Mouse (Mus musculus) embryonic facial prominence, embryonic 11.5 days (tissue): ENCODE data around the gene Pkn2. TPM values are rescaled to one million over a fixed set of nuclear protein-coding genes. Genes with fewer than 3 reads are reported as not detected.

Source experiments
- ATAC-seq: fragments of 200-750 bp; cut with Nextera tagmentation; replicated peaks from 2 replicates; pipeline ENCODE4 v1.8.0; 2017; ENCODE audit warnings: low read depth; ENCODE audit not compliant: insufficient number of reproducible peaks, low FRiP score, low TSS enrichment
- DNase-seq: peaks from one replicate; pipeline ENCODE4 v3.0.0-alpha.2; 2015; ENCODE audit warnings: low spot score
- H3K27ac ChIP-seq: fragments of 300-500 bp; sonication (generic); replicated peaks from 2 replicates; pipeline ENCODE4 v1.5.1; 2014; ENCODE audit warnings: mild to moderate bottlenecking, low read depth, low read length, control low read depth
- H3K27me3 ChIP-seq: fragments of 300-500 bp; sonication (generic); 2 replicates; pipeline ENCODE4 v1.6.1; 2014; ENCODE audit warnings: mild to moderate bottlenecking, low read length, moderate library complexity, mixed read lengths; ENCODE audit not compliant: control insufficient read depth, insufficient read depth
- H3K36me3 ChIP-seq: fragments of 300-500 bp; sonication (generic); replicated peaks from 2 replicates; pipeline ENCODE4 v1.6.1; 2014; ENCODE audit warnings: low read depth, mild to moderate bottlenecking, low read length, moderate library complexity, mixed read lengths; ENCODE audit not compliant: control insufficient read depth, insufficient read depth
- H3K4me1 ChIP-seq: fragments of 300-500 bp; sonication (generic); 2 replicates; pipeline ENCODE4 v1.6.1; 2014; ENCODE audit warnings: low read length, mixed read lengths; ENCODE audit not compliant: control insufficient read depth, insufficient read depth
- H3K4me2 ChIP-seq: fragments of 300-500 bp; sonication (generic); 2 replicates; pipeline ENCODE4 v1.6.1; 2014; ENCODE audit warnings: low read depth, mild to moderate bottlenecking, control low read depth, low read length, moderate library complexity
- H3K4me3 ChIP-seq: fragments of 300-500 bp; sonication (generic); 2 replicates; pipeline ENCODE4 v1.5.1; 2014; ENCODE audit warnings: low read depth, low read length, control low read depth
- H3K9ac ChIP-seq: fragments of 300-500 bp; sonication (generic); replicated peaks from 2 replicates; pipeline ENCODE4 v1.6.1; 2014; ENCODE audit warnings: mild to moderate bottlenecking, control low read depth, low read length
- H3K9me3 ChIP-seq: fragments of 300-500 bp; sonication (generic); replicated peaks from 2 replicates; pipeline ENCODE4 v1.6.1; 2016; ENCODE audit warnings: mild to moderate bottlenecking, low read length, inconsistent platforms, mixed read lengths; ENCODE audit not compliant: control insufficient read depth
- WGBS: fragments of 180-500 bp; shearing (Covaris S2); extraction: QIAGEN DNeasy Blood & Tissue Kit; methylation state at CpG from one replicate; pipeline ENCODE4 v1.1.7; 2014; 5-methylcytosine and 5-hydroxymethylcytosine counted together
- polyA plus RNA-seq: library from polyadenylated mRNA; unstranded; fragments of >200 nt; fragmentation: Nextera tagmentation; extraction: Ambion mirVana; gene quantifications from 2 replicates; pipeline ENCODE4 v1.2.1, GENCODE M21; 2014

The Pkn2 gene
- polyA plus RNA-seq, 1 experiment from 2014 or later: 54.4 TPM

DNA sequence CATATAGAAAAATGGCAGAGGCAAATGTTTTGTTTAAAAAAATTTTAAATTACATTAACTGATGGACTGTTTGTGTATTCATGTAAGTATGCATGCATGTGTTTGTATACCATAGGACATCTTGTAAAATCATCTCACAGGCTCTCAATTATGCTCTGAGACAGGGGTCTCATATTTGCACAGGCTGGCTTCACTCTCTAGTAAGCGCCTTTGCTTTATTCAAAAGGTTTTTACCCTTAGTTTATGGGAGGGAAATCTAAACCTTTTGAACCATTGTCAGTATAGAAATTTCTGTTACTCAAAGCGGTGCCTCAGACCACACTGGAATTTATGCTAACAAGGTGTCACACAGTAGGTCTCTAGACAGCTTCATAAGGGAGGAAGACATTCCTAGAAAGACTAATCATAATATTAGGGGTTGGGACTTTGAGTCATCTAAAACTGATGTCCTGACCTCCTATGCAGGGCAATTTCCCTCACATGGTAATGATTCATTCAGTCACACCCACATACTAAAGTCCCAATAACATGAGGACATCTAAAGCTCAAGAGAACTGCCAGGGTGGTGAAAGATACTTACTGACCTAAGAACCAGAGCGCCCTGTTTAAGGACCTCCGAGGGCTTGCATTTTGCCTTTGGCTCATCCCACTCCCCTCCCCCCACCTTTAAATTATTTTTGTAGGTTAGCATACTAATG lies 55.2 kb downstream of the Pkn2 start:
- DNase-seq (no peak), ATAC-seq (no peak)
- Histone ChIP-seq H3K9ac (no peak overlapping the region), H3K36me3 (no peaks in the 10 kb centered on the region; the same call in 1 of the 2 replicates), H3K4me1 (no peaks in the 10 kb centered on the region), H3K4me3 (no peak overlapping the region), H3K27ac (no peak overlapping the region), H3K9me3 (no peaks in the 10 kb centered on the region), H3K27me3 (no peaks in the 10 kb centered on the region), H3K4me2 (no peak overlapping the region)
- 87% methylated on average over 4 of the region's 4 CpGs for WGBS

DNA sequence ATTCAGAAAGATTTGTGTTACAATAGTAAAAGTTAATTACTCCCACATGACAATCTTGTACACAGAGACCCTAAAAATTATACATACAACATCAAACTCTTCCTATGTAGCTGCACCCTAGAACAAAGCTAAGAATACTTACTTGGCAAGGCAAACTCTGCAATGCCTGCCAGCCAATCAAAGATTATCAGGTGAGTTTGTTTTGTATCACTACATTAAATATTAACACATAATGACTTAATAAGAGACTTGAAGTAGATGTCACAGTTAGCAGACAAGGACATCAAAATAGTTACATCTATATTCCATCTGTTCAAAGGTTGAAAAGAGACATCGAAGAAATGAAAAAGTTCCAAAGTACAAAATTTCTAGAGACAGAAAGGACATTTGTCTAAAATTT lies 58.2 kb downstream of the Pkn2 start:
- no peak overlapping the region for H3K9ac ChIP-seq
- H3K4me3 ChIP-seq: no peak overlapping the region
- no peaks in the 10 kb centered on the region for H3K9me3 ChIP-seq
- DNase-seq: no peak
- no peak for ATAC-seq
- no peak overlapping the region for H3K27ac ChIP-seq
- H3K4me1 ChIP-seq: no peaks in the 10 kb centered on the region
- WGBS: 100% methylated on average over 1 of the region's 1 CpGs
- no peak overlapping the region for H3K4me2 ChIP-seq
- H3K36me3 ChIP-seq: no peaks in the 10 kb centered on the region; the same call in 1 of the 2 replicates
- no peaks in the 10 kb centered on the region for H3K27me3 ChIP-seq

DNA sequence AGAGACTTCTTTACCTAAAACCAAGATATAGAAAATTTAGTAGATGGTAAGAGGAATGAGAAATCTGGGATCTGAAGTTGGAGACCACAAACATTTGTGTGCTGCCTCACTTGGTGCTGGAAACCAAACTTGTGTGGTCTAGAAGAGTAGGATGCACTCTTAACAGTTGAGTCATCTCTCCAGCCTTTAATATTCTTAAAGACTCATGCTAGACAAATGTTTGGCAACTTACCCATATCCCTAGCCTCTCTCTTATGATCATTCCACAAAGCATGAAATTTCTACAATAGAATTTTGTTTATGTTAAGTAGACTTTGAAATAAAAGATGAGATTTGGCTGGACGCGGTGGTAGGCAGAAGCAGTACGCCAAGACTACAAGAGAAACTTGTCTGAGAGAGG lies 64.3 kb downstream of the Pkn2 start:
- H3K9me3 ChIP-seq: no peaks in the 10 kb centered on the region
- H3K4me3 ChIP-seq: no peak overlapping the region
- WGBS: 91% methylated on average over 3 of the region's 3 CpGs

DNA sequence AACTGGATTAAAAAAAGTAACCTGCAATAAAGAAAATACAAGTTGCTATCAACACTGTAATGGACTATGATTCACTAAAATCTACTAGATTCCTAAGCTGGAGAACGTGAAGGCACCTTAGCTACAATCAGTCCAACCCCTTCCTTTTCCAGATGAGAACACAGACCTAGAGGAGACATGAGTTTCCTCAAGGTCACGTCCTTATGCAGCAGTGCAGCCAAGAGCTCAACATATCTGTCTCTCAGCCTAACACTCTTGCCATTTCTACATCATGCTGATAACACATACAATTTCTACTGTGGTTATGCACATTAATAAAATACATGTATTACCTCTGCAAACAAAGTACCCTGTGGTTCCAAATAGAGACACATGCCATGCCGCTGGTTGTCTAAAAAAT lies 70.2 kb downstream of the Pkn2 start:
- 92% methylated on average over 3 of the region's 3 CpGs for WGBS
- Histone ChIP-seq H3K27ac (no peak overlapping the region), H3K4me3 (no peak overlapping the region), H3K4me2 (no peak overlapping the region), H3K36me3 (no peaks in the 10 kb centered on the region; the same call in 1 of the 2 replicates), H3K9ac (no peak overlapping the region), H3K9me3 (no peaks in the 10 kb centered on the region), H3K27me3 (no peaks in the 10 kb centered on the region), H3K4me1 (no peaks in the 10 kb centered on the region)
- ATAC-seq (no peak), DNase-seq (no peak)

More for the DNA sequence above, 64.3 kb downstream of the Pkn2 start:
- no peak for ATAC-seq
- H3K27ac ChIP-seq: no peak overlapping the region
- H3K9ac ChIP-seq: no peak overlapping the region
- no peaks in the 10 kb centered on the region; the same call in 1 of the 2 replicates for H3K36me3 ChIP-seq
- no peaks in the 10 kb centered on the region for H3K4me1 ChIP-seq
- no peaks in the 10 kb centered on the region for H3K27me3 ChIP-seq
- H3K4me2 ChIP-seq: no peak overlapping the region
- no peak for DNase-seq

DNA sequence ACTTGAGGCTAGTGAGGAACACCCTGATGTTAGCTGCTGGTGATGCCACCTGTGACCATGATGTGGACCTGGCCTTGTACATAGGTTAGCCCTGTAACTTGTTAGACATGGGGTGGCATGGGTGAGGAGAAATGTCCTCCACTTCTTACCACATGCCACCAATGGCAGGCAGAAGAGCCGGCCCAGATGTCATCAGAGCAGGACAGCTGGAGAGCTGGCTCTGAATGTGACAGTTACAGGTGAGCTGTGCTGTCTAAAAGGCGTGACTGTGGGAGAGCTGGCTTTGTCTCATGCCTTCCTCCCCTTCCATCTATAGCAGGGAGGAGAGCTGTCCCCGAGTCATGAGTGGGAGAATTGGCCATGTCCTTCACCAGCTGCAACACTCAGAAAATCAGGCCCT lies 86.2 kb downstream of the Pkn2 start:
- H3K36me3 ChIP-seq: peaks cover 4% of the 10 kb centered on the region
- no peak overlapping the region for H3K9ac ChIP-seq
- WGBS: 98% methylated on average over 3 of the region's 3 CpGs
- H3K27ac ChIP-seq: no peak overlapping the region
- ATAC-seq (no peak), DNase-seq (no peak)
- H3K4me3 ChIP-seq: no peak overlapping the region
- H3K4me1 ChIP-seq: no peaks in the 10 kb centered on the region
- no peaks in the 10 kb centered on the region for H3K9me3 ChIP-seq
- H3K4me2 ChIP-seq: no peak overlapping the region
- H3K27me3 ChIP-seq: no peaks in the 10 kb centered on the region

DNA sequence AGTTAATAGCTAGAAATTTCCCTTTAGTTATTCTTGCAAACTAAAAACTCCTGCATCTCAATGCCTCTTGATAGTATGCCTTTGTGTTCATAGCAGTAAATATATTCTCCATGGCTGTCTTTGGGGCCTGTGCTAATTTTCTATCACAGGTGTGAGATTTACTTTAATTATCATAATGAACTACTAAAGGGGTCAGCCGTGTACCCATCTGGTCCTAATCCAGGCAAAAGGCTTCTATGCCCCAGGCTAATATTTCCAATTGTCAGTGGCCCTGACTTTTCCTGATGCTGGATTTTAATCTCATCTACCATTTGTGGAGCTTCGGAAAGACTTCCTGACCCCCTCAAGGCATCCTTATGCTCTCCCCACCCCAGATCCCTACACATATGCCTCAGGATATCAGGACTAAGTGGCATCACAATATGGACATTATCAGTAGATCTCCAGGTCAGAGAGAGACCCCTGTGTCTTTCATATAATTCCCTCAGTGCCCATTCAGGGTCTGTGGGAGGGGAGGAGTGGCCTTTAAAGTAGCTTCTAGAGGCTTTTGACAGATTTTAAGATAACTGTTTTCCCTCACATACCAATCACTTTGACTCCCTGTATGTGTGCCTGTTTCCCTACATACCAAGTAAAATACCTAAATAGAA lies 95.3 kb downstream of the Pkn2 start:
- no peak overlapping the region for H3K4me3 ChIP-seq
- no peaks in the 10 kb centered on the region for H3K27me3 ChIP-seq
- no peak overlapping the region for H3K27ac ChIP-seq
- no peaks in the 10 kb centered on the region for H3K4me1 ChIP-seq
- ATAC-seq: no peak
- WGBS: 55% methylated on average over 2 of the region's 2 CpGs
- DNase-seq: no peak
- peaks cover 4% of the 10 kb centered on the region for H3K36me3 ChIP-seq
- H3K9me3 ChIP-seq: no peaks in the 10 kb centered on the region
- H3K4me2 ChIP-seq: no peak overlapping the region
- H3K9ac ChIP-seq: no peak overlapping the region

DNA sequence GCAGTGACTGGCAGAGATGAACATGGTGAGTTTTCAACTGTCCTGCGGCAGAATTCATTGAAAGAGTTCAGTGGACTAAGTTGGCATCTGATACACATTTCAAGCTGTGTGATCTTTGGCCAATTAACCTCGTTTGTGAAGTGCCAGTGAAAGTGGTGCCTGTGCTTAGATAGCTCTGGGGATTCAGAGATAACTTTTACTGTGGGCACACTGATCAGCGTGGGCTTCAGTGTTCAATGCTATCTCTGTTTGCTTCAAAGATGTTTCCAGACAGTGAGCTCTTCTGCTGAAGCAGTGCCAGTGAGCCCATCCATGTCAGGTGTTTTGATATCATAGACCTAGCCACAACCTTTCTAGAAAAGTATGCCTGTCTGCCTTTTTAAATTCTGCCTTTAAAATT lies 104.6 kb downstream of the Pkn2 start:
- no peak overlapping the region for H3K4me2 ChIP-seq
- 92% methylated on average over 3 of the region's 3 CpGs for WGBS
- no peak overlapping the region for H3K9ac ChIP-seq
- H3K9me3 ChIP-seq: no peaks in the 10 kb centered on the region
- no peaks in the 10 kb centered on the region; the same call in none of the 2 replicates for H3K36me3 ChIP-seq
- no peak for DNase-seq
- no peaks in the 10 kb centered on the region for H3K4me1 ChIP-seq
- H3K27me3 ChIP-seq: no peaks in the 10 kb centered on the region
- ATAC-seq: no peak
- H3K4me3 ChIP-seq: no peak overlapping the region
- H3K27ac ChIP-seq: no peak overlapping the region

DNA sequence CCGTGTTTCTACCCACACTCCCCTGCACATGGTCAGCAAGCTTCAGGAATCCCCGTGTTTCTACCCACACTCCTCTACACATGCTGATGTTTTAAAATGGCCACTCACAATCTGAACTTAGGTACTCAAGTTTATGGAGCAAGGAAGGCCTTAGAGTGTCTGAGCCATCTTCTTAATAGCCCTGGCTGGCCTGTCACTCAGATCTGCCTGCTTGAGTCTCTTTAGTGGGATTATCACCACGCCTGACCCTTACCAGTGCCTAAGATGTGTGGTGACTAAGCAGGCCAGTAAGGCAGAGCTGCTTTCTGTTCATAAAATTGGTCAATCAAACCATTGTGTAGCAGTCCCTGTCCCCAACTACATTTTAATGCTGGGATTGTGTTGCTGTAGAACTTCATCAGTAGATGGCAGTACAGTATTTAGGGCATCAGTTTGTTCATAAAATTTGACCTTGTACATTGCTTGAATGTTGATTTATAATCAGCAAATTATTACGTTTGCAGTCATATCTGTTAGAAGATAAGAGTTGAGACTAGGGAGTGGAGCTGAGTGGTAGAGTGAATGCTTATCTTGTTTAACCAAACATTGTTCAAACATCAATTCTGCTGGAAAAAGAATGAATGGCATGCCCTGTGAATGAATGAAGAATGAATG lies 108.1 kb downstream of the Pkn2 start:
- Histone ChIP-seq H3K27me3 (no peaks in the 10 kb centered on the region), H3K27ac (no peak overlapping the region), H3K4me3 (no peak overlapping the region), H3K9me3 (no peaks in the 10 kb centered on the region), H3K36me3 (no peaks in the 10 kb centered on the region; the same call in 1 of the 2 replicates), H3K9ac (no peak overlapping the region), H3K4me1 (no peaks in the 10 kb centered on the region), H3K4me2 (no peak overlapping the region)
- DNase-seq: no peak
- 84% methylated on average over 4 of the region's 4 CpGs for WGBS
- ATAC-seq: no peak
